Comparison of ENCODE assay signal across 9 mouse cellular contexts in genomic region chr7:79505376-79505775, GRCm38 (mm10). TPM values are rescaled to one million over a fixed set of nuclear protein-coding genes. Genes with fewer than 3 reads are reported as not detected.
A peak's percentile ranks its signal among the peaks of the same experiment; 100 is the strongest.
DNase-seq lines count a peak whose midpoint lies in the region; ATAC-seq and TF ChIP-seq lines count a peak whose summit lies in the region.
"Had no signal": no experiment of that assay in that cellular context is flagged by ENCODE, and none has a peak within 500 bp of the region (broad histone marks: within the 10 kb centered on the region; RNA-seq: fewer than 3 reads in every experiment).

No protein-coding gene starts in this region.

- WGBS in neural tube, embryonic 11.5 days = under 1% methylated on average over 22 of the region's 22 CpGs
- 3% methylated on average over 20 of the region's 22 CpGs for WGBS in intestine, postnatal 0 days
- WGBS in olfactory bulb, adult 2 months = under 1% methylated on average over 22 of the region's 22 CpGs

- no peak for TF ChIP-seq CTCF in gastrocnemius, adult 2 months (IDR thresholded peaks at IDR 0.05)
- TF ChIP-seq CTCF in intestine, postnatal 0 days (IDR thresholded peaks at IDR 0.05; ENCODE audit: low read depth) = no peak
- TF ChIP-seq CTCF in olfactory bulb, adult 2 months (IDR thresholded peaks at IDR 0.05; ENCODE audit: insufficient read depth, low read depth, low read length) = no peak

- H3K27me3 ChIP-seq in neural tube, embryonic 11.5 days (ENCODE audit: control insufficient read depth, insufficient read depth, low read length) = peaks cover 89% of the 10 kb centered on the region
- peaks cover 97% of the 10 kb centered on the region for H3K27me3 ChIP-seq in intestine, postnatal 0 days (replicated peaks; ENCODE audit: control insufficient read depth, insufficient read depth, low read length)

- ATAC-seq in neural tube, embryonic 11.5 days (ENCODE audit: insufficient read depth, low FRiP score, low TSS enrichment) = peak; percentile 10; the same call in 1 of the 2 replicates
- no peak for ATAC-seq in intestine, postnatal 0 days

- no peak overlapping the region for H3K27ac ChIP-seq in gastrocnemius, adult 2 months
- H3K27ac ChIP-seq in neural tube, embryonic 11.5 days (ENCODE audit: low read depth, low read length) = peak overlapping the region; percentile 99
- no peak overlapping the region for H3K27ac ChIP-seq in intestine, postnatal 0 days (ENCODE audit: low read depth, low read length)
- peak overlapping the region; percentile 91 for H3K27ac ChIP-seq in olfactory bulb, adult 2 months (ENCODE audit: insufficient read depth, low read depth, low read length)

- intact Hi-C loops in gastrocnemius, adult 2 months (cut with DNase I) = no loop called here

- TF ChIP-seq POLR2A in olfactory bulb, adult 2 months (IDR thresholded peaks at IDR 0.05; ENCODE audit: insufficient read depth, low read depth, low read length) = no peak

- H3K4me3 ChIP-seq in gastrocnemius, adult 2 months = peak overlapping the region; percentile 53
- H3K4me3 ChIP-seq in neural tube, embryonic 11.5 days (ENCODE audit: low read depth, low read length) = peak overlapping the region; percentile 84
- H3K4me3 ChIP-seq in intestine, postnatal 0 days (ENCODE audit: low read depth, low read length) = peak overlapping the region; percentile 34
- H3K4me3 ChIP-seq in olfactory bulb, adult 2 months (ENCODE audit: insufficient read depth, low read depth, low read length) = peak overlapping the region; percentile 91

- H3K9ac ChIP-seq in neural tube, embryonic 11.5 days (ENCODE audit: low read length) = peak overlapping the region; percentile 99
- H3K9ac ChIP-seq in intestine, postnatal 0 days (ENCODE audit: low read depth, low read length) = no peak overlapping the region

- H3K4me2 ChIP-seq in neural tube, embryonic 11.5 days (ENCODE audit: low read depth) = peak overlapping the region; percentile 94
- H3K4me2 ChIP-seq in intestine, postnatal 0 days (replicated peaks; ENCODE audit: low read depth) = peak overlapping the region; percentile 55

- H3K9me3 ChIP-seq in neural tube, embryonic 11.5 days (ENCODE audit: control insufficient read depth, low read length) = no peaks in the 10 kb centered on the region
- H3K9me3 ChIP-seq in intestine, postnatal 0 days (ENCODE audit: control insufficient read depth) = no peaks in the 10 kb centered on the region

- peaks cover 4% of the 10 kb centered on the region; the same call in 1 of the 2 replicates for H3K36me3 ChIP-seq in neural tube, embryonic 11.5 days (ENCODE audit: control insufficient read depth, insufficient read depth, low read length)
- H3K36me3 ChIP-seq in intestine, postnatal 0 days (ENCODE audit: control insufficient read depth, insufficient read depth) = no peaks in the 10 kb centered on the region

- H3K4me1 ChIP-seq in neural tube, embryonic 11.5 days (ENCODE audit: control insufficient read depth, insufficient read depth, low read length) = peaks cover 13% of the 10 kb centered on the region
- H3K4me1 ChIP-seq in intestine, postnatal 0 days (replicated peaks; ENCODE audit: control insufficient read depth, insufficient read depth, low read length) = no peaks in the 10 kb centered on the region
- H3K4me1 ChIP-seq in olfactory bulb, adult 2 months (ENCODE audit: control insufficient read depth, insufficient read depth, low read length) = peaks cover 18% of the 10 kb centered on the region

- no peak for DNase-seq in gastrocnemius, adult 2 months
- no peak for DNase-seq in gastrocnemius, postnatal 4 days (ENCODE audit: low spot score in 2 of 2)
- DNase-seq in neural tube, embryonic 11.5 days (ENCODE audit: low spot score) = peak; percentile 66
- no peak for DNase-seq in neural tube, embryonic 10.5 days (ENCODE audit: extremely low spot score, low spot score)
- DNase-seq in layer of hippocampus, adult 18-20 months (ENCODE audit: low spot score in 2 of 2) = no peak
- DNase-seq in adrenal gland, postnatal 4 days (ENCODE audit: low spot score in 2 of 2) = no peak
- DNase-seq: gastrocnemius, postnatal 36 days had no signal

RNA-seq across cellular contexts. Expression of gene Polg, which starts 39.2 kb away (rescaled TPM):
- 10 to 100 TPM; 35.2 to 38.4 TPM for total RNA-seq in gastrocnemius, adult 2 months (2021)
- 10 to 100 TPM; 50.5 to 54.1 TPM for total RNA-seq in gastrocnemius, postnatal 4 days (2021)
- 36.9 and 45.1 TPM in 2 replicates for polyA plus RNA-seq in neural tube, embryonic 11.5 days (2014; fragmentation: Nextera tagmentation; extraction: Ambion mirVana)
- 34.6 and 43.2 TPM in 2 replicates for polyA plus RNA-seq in intestine, postnatal 0 days (2015; fragmentation: Nextera tagmentation; extraction: Ambion mirVana)
- 134 TPM in 1 of 2 replicates, not detected in the other for polyA plus RNA-seq in olfactory bulb, adult 2 months (2012; ENCODE audit: insufficient read depth, insufficient read length, low replicate concordance, missing spikeins)
- 10 to 100 TPM; 81.6 to 81.7 TPM for total RNA-seq in layer of hippocampus, adult 18-20 months (2021)
- 10 to 100 TPM; 87.2 to 93.7 TPM for total RNA-seq in adrenal gland, postnatal 4 days (2021)

Comparison
In these comparisons a context has a peak if more than half of its experiments do, and no peak if none do; other contexts are left out.
1. H3K27ac ChIP-seq: peak in neural tube, embryonic 11.5 days (single experiment) and olfactory bulb, adult 2 months (single experiment); none in gastrocnemius, adult 2 months (single experiment) and intestine, postnatal 0 days (single experiment).
2. H3K4me3 ChIP-seq: peak in every context shown above with its lines; median percentile 91 in olfactory bulb, adult 2 months; 84 in neural tube, embryonic 11.5 days; 53 in gastrocnemius, adult 2 months; 34 in intestine, postnatal 0 days.